Mouse (Mus musculus) lung, postnatal 0 days (tissue): ENCODE data around the gene Usp22. TPM values are rescaled to one million over a fixed set of nuclear protein-coding genes. Genes with fewer than 3 reads are reported as not detected.
A peak's percentile ranks its signal among the peaks of the same experiment; 100 is the strongest.

Experiments
- ATAC-seq: fragments of 200-750 bp; cut with Nextera tagmentation; 2 replicates; pipeline ENCODE4 v1.8.0; 2017; ENCODE audit warnings: moderate library complexity
- DNase-seq: peaks from one replicate; pipeline ENCODE4 v3.0.0-alpha.2; 2016; ENCODE audit warnings: low spot score
- H3K27ac ChIP-seq: fragments of 300-500 bp; sonication (generic); 2 replicates; pipeline ENCODE4 v1.5.1; 2014; ENCODE audit warnings: antibody characterized with exemption, mild to moderate bottlenecking, low read length, mixed read lengths
- H3K27me3 ChIP-seq: fragments of 300-500 bp; sonication (generic); replicated peaks from 2 replicates; pipeline ENCODE4 v1.6.1; 2014; ENCODE audit warnings: low read length, mixed read lengths; ENCODE audit not compliant: insufficient read depth
- H3K36me3 ChIP-seq: fragments of 300-500 bp; sonication (generic); 2 replicates; pipeline ENCODE4 v1.6.1; 2014; ENCODE audit warnings: low read length, mixed read lengths; ENCODE audit not compliant: insufficient read depth
- H3K4me1 ChIP-seq: fragments of 300-500 bp; sonication (generic); 2 replicates; pipeline ENCODE4 v1.6.1; 2014; ENCODE audit warnings: antibody characterized with exemption, low read depth, low read length, mixed read lengths; ENCODE audit not compliant: insufficient read depth
- H3K4me2 ChIP-seq: fragments of 300-500 bp; sonication (generic); replicated peaks from 2 replicates; pipeline ENCODE4 v1.6.1; 2014; ENCODE audit warnings: low read depth, mild to moderate bottlenecking, low read length, moderate library complexity, mixed read lengths
- H3K4me3 ChIP-seq: fragments of 300-500 bp; sonication (generic); 2 replicates; pipeline ENCODE4 v1.5.1; 2014; ENCODE audit warnings: low read depth, low read length
- H3K9ac ChIP-seq: fragments of 300-500 bp; sonication (generic); replicated peaks from 2 replicates; pipeline ENCODE4 v1.6.1; 2014; ENCODE audit warnings: low read depth, mild to moderate bottlenecking
- H3K9me3 ChIP-seq: fragments of 300-500 bp; sonication (generic); 2 replicates; pipeline ENCODE4 v1.6.1; 2016; ENCODE audit warnings: low read length, mixed read lengths
- CTCF ChIP-seq: IDR thresholded peaks from 2 replicates; pipeline ENCODE4 v1.5.1; 2016; ENCODE audit warnings: antibody characterized with exemption, mild to moderate bottlenecking
- EP300 ChIP-seq: IDR thresholded peaks from 2 replicates; pipeline ENCODE4 v1.6.1; 2016; ENCODE audit warnings: antibody characterized with exemption, mild to moderate bottlenecking, control low read depth
- WGBS: fragments of 180-500 bp; shearing (Covaris S2); extraction: QIAGEN DNeasy Blood & Tissue Kit; methylation state at CpG from one replicate; pipeline ENCODE4 v1.1.7; 2014; 5-methylcytosine and 5-hydroxymethylcytosine counted together
- polyA plus RNA-seq: library from polyadenylated mRNA; unstranded; fragments of >200 nt; fragmentation: Nextera tagmentation; extraction: Ambion mirVana; gene quantifications from 2 replicates; pipeline ENCODE4 v1.2.1, GENCODE M21; 2015

Gene Usp22
- polyA plus RNA-seq, 1 experiment from 2014 or later: 38.4 TPM

GRCm38 (mm10) chr11:61162776-61163175, 12.1 kb downstream of the Usp22 start:
- H3K4me3 ChIP-seq: no peak overlapping the region
- no peaks in the 10 kb centered on the region for H3K9me3 ChIP-seq
- no peak overlapping the region for H3K9ac ChIP-seq
- no peak for ATAC-seq
- WGBS: 97% methylated on average over 14 of the region's 14 CpGs
- no peak for DNase-seq
- peaks cover 91% of the 10 kb centered on the region for H3K36me3 ChIP-seq
- H3K27ac ChIP-seq: no peak overlapping the region
- TF ChIP-seq EP300 (no peak), CTCF (no peak)
- no peak overlapping the region for H3K4me2 ChIP-seq
- H3K27me3 ChIP-seq: no peaks in the 10 kb centered on the region
- H3K4me1 ChIP-seq: no peaks in the 10 kb centered on the region

GRCm38 (mm10) chr11:61161121-61161520, 13.7 kb downstream of the Usp22 start:
- peaks cover 83% of the 10 kb centered on the region for H3K36me3 ChIP-seq
- H3K4me2 ChIP-seq: no peak overlapping the region
- H3K4me1 ChIP-seq: no peaks in the 10 kb centered on the region
- DNase-seq: no peak
- H3K4me3 ChIP-seq: no peak overlapping the region
- H3K9ac ChIP-seq: no peak overlapping the region
- ATAC-seq: no peak
- H3K9me3 ChIP-seq: no peaks in the 10 kb centered on the region
- 91% methylated on average over 13 of the region's 13 CpGs for WGBS
- TF ChIP-seq CTCF (no peak), EP300 (no peak)
- H3K27ac ChIP-seq: no peak overlapping the region
- no peaks in the 10 kb centered on the region for H3K27me3 ChIP-seq

DNA sequence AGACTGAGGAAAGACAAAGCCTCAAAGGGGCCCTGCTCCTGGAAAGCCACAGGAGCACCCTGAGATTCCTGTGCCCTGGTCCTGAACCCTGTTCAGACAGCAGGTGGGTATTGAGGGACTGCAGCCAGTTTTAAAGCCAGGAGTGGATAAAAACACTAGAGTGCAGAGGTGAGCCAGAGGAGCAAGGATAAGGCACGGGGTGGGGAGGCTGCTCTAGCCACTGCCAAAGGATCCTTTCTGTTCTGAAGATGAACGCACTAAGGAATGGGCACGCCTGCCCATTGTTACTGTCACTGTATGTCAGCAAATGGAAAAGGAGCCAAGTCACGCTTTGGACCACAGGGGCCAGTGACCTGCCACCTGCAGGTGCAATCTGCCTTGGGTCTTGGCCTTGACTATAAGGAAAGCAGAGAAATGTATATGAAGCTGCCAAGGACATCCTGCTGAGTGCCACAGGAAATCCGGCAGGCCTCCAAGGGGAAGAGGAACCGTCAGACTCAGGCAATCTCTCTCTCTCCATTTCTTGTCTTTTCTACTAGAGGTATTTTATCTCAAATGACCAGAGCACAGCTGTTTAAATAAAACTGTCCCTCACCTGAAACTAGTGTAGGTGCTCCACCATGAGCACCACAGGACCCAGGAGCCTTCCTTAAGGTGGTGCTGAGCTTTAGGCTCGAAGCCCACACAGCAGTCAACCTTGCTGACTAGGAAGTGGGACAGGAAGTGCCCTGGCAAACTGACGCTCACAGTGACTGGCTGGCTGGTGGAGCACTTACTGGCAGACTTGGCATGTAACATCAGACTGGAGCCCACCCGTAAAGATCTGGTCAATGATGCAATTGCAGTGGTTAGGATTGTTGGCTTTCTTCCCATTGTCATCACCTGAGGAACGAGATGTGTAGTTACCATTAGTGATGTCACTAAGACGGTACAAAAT, 14.8 kb downstream of the Usp22 start:
- H3K27ac ChIP-seq: no peak overlapping the region
- no peak overlapping the region for H3K4me3 ChIP-seq
- H3K36me3 ChIP-seq: peaks cover 84% of the 10 kb centered on the region
- DNase-seq (peak; percentile 13), ATAC-seq (no peak)
- H3K4me1 ChIP-seq: no peaks in the 10 kb centered on the region
- 49% methylated on average over 11 of the region's 11 CpGs for WGBS
- no peak for TF ChIP-seq CTCF
- TF ChIP-seq EP300: no peak
- H3K27me3 ChIP-seq: no peaks in the 10 kb centered on the region
- no peak overlapping the region for H3K4me2 ChIP-seq
- no peak overlapping the region for H3K9ac ChIP-seq
- no peaks in the 10 kb centered on the region for H3K9me3 ChIP-seq

DNA sequence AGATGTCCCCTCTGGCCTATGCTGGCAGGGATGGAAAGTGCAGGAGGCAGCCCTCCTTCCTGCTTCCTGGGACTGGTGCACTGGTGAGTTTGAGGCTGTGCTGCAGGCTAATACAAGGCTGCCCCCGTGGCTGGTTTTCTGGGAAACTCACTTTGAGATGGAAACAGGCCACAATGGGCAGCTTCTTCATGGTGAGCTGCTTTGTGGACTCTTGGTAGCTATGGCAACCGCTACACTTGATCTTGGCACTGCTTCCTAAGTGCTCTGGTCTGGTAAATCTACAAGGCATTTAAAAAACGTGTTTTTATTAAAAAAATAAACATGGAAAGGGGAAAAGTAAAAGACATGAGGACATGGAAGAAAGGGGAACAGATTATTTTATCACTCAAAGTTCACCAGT, 16.7 kb downstream of the Usp22 start:
- peak; percentile 39 for DNase-seq

GRCm38 (mm10) chr11:61155727-61156126, 19.1 kb downstream of the Usp22 start:
- TF ChIP-seq CTCF (peak; percentile 63), EP300 (no peak)
- ATAC-seq (no peak), DNase-seq (peak; percentile 19)
- Histone ChIP-seq H3K4me1 (no peaks in the 10 kb centered on the region), H3K4me2 (no peak overlapping the region), H3K36me3 (peaks cover 72% of the 10 kb centered on the region), H3K9ac (no peak overlapping the region), H3K9me3 (no peaks in the 10 kb centered on the region), H3K4me3 (no peak overlapping the region), H3K27me3 (no peaks in the 10 kb centered on the region), H3K27ac (no peak overlapping the region)
- 89% methylated on average over 2 of the region's 2 CpGs for WGBS

More for the DNA sequence above, 16.7 kb downstream of the Usp22 start:
- ATAC-seq: no peak
- H3K9me3 ChIP-seq: no peaks in the 10 kb centered on the region
- H3K27me3 ChIP-seq: no peaks in the 10 kb centered on the region
- WGBS: 54% methylated on average over 3 of the region's 3 CpGs
- peaks cover 81% of the 10 kb centered on the region for H3K36me3 ChIP-seq
- H3K27ac ChIP-seq: no peak overlapping the region
- no peak overlapping the region for H3K4me2 ChIP-seq
- H3K4me3 ChIP-seq: no peak overlapping the region
- H3K4me1 ChIP-seq: no peaks in the 10 kb centered on the region
- no peak overlapping the region for H3K9ac ChIP-seq
- TF ChIP-seq CTCF: no peak
- no peak for TF ChIP-seq EP300

DNA sequence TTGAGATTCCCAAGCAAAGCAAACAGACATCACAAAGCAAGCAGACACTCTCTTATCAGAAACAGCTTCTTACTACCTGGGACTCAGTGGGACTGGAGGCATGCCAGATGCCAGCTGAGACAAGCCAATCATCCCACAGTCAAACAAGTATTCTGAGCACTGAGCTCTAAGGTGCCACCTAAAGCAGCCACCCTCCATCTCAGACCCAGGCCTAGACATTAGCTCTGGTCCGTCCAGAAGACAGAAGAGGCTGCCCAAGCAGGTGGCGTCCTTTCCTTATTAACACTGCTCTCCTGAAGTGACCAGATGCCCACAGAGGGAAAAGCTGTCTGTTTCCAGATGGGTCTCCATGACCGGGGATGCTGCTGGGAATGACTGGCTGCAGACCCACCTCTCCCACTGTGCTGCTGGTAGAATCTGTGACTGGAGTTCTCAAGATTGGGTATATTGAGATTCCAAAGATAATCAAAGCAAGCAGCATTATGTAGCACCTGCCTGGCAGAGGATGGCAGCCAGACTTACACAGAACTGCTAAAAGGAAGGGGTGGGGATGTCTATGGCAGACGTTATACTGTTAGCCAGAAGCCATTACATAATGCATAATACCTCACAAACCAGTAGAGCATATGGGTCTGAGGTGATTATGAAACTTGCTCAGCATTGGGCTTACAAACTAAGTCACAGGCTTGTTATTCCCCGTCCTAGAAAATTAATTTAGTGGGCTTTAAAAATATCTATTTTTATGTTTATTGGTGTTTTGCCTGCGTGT, 24.4 kb downstream of the Usp22 start:
- no peaks in the 10 kb centered on the region for H3K9me3 ChIP-seq

More for the DNA sequence above, 24.4 kb downstream of the Usp22 start:
- H3K36me3 ChIP-seq: peaks cover 30% of the 10 kb centered on the region
- no peak overlapping the region for H3K27ac ChIP-seq
- H3K4me2 ChIP-seq: no peak overlapping the region
- no peaks in the 10 kb centered on the region; the same call in 1 of the 2 replicates for H3K27me3 ChIP-seq
- no peak for DNase-seq
- no peak overlapping the region for H3K9ac ChIP-seq
- H3K4me3 ChIP-seq: no peak overlapping the region
- no peak for ATAC-seq
- no peak for TF ChIP-seq CTCF
- TF ChIP-seq EP300: no peak
- no peaks in the 10 kb centered on the region for H3K4me1 ChIP-seq
- WGBS: 68% methylated on average over 6 of the region's 6 CpGs
